Mouse (Mus musculus) C2C12 (cell line): ENCODE results near the gene Sfxn2.

Experiments used
- CEBPB ChIP-seq: IDR thresholded peaks from one replicate; pipeline ENCODE4 v1.6.1; 2011; ENCODE audit warnings: low read depth, mild to moderate bottlenecking, control low read depth, moderate library complexity
- CTCF ChIP-seq: IDR thresholded peaks from one replicate; pipeline ENCODE4 v1.5.1; 2011; ENCODE audit not compliant: control insufficient read depth, insufficient read depth, insufficient read length
- FOSL1 ChIP-seq: IDR thresholded peaks from one replicate; pipeline ENCODE4 v1.8.0; 2011; ENCODE audit warnings: mild to moderate bottlenecking, low read length; ENCODE audit not compliant: poor library complexity, insufficient read depth, severe bottlenecking
- MAX ChIP-seq: IDR thresholded peaks from one replicate; pipeline ENCODE4 v1.6.1; 2011; ENCODE audit warnings: mild to moderate bottlenecking, control low read depth
- MYOD1 ChIP-seq: IDR thresholded peaks from one replicate; pipeline ENCODE4 v1.6.1; 2011; ENCODE audit warnings: low read depth; ENCODE audit not compliant: control insufficient read depth, insufficient read length
- MYOG ChIP-seq: IDR thresholded peaks from one replicate; pipeline ENCODE4 v1.6.1; 2011; ENCODE audit not compliant: control insufficient read depth, insufficient read length; ENCODE audit errors: extremely low read depth
- USF1 ChIP-seq: IDR thresholded peaks from one replicate; pipeline ENCODE4 v1.6.1; 2011; ENCODE audit warnings: low read depth, mild to moderate bottlenecking, control low read depth, moderate library complexity

GRCm38 (mm10) chr19:46553541-46553955, 19.6 kb upstream of the Sfxn2 start:
- TF ChIP-seq CTCF (no peak), USF1 (no peak), MYOG (no peak), MYOD1 (no peak), FOSL1 (no peak), MAX (no peak), CEBPB (no peak)
